Comparison of ENCODE assay signal across 10 mouse cellular contexts in genomic region chr11:33170489-33170888, GRCm38 (mm10). TPM values are rescaled to one million over a fixed set of nuclear protein-coding genes. Genes with fewer than 3 reads are reported as not detected.
DNase-seq lines count a peak whose midpoint lies in the region; ATAC-seq and TF ChIP-seq lines count a peak whose summit lies in the region.
"Had no signal": no experiment of that assay in that cellular context is flagged by ENCODE, and none has a peak within 500 bp of the region (broad histone marks: within the 10 kb centered on the region; RNA-seq: fewer than 3 reads in every experiment).

No protein-coding gene starts in this region.

- H3K4me2 ChIP-seq in hindbrain, embryonic 16.5 days (ENCODE audit: low read length): no peak overlapping the region
- H3K4me2 ChIP-seq: embryonic facial prominence, embryonic 12.5 days had no signal

- in situ Hi-C loops in Patski (cut with MboI; ENCODE audit: low pct_unique_long_range_greater_than_20kb): no loop called here

- POLR2A ChIA-PET in Patski (lab: Charles Lee): no interaction called here

- no peak overlapping the region for H3K4me3 ChIP-seq in hindbrain, embryonic 10.5 days
- no peak overlapping the region for H3K4me3 ChIP-seq in hindbrain, embryonic 16.5 days (ENCODE audit: low read length)
- H3K4me3 ChIP-seq: embryonic facial prominence, embryonic 12.5 days had no signal

- no peaks in the 10 kb centered on the region for H3K36me3 ChIP-seq in hindbrain, embryonic 10.5 days
- no peaks in the 10 kb centered on the region for H3K36me3 ChIP-seq in hindbrain, embryonic 16.5 days (ENCODE audit: control insufficient read depth, insufficient read depth, low read length)
- H3K36me3 ChIP-seq: embryonic facial prominence, embryonic 12.5 days had no signal

- TF ChIP-seq CTCF in Patski (IDR thresholded peaks at IDR 0.05): peak; percentile 84

- CTCF ChIA-PET in Patski (lab: Charles Lee): interaction anchor here (1.0 to 1.5 kb wide), 2 partner anchors 123 to 126 kb away, joined by 3 to 5 read pairs; no protein-coding TSS in a partner anchor

- H3K4me1 ChIP-seq in hindbrain, embryonic 10.5 days (replicated peaks): no peaks in the 10 kb centered on the region
- no peaks in the 10 kb centered on the region for H3K4me1 ChIP-seq in hindbrain, embryonic 16.5 days (ENCODE audit: control insufficient read depth, insufficient read depth, low read depth, low read length)
- H3K4me1 ChIP-seq: embryonic facial prominence, embryonic 12.5 days had no signal

- WGBS in hindbrain, embryonic 10.5 days: 15% methylated on average over 9 of the region's 9 CpGs
- WGBS in hindbrain, embryonic 16.5 days: 14% methylated on average over 9 of the region's 9 CpGs

- DNase-seq in hindbrain, embryonic 10.5 days (ENCODE audit: low spot score): peak; percentile 67
- DNase-seq in A20 (ENCODE audit: low read depth, low spot score): peak; percentile 64
- no peak for DNase-seq in Patski (ENCODE audit: low read depth, low spot score)
- DNase-seq in kidney, postnatal 25 days: peak; percentile 57 to 65
- DNase-seq in mesoderm, embryonic 11.5 days (ENCODE audit: low read depth, low spot score): peak; percentile 72
- DNase-seq in thymus, postnatal 36 days: peak; percentile 45 to 55

- H3K9me3 ChIP-seq in hindbrain, embryonic 10.5 days: no peaks in the 10 kb centered on the region
- no peaks in the 10 kb centered on the region for H3K9me3 ChIP-seq in hindbrain, embryonic 16.5 days (ENCODE audit: control insufficient read depth, low read length)
- H3K9me3 ChIP-seq: embryonic facial prominence, embryonic 12.5 days had no signal

- H3K27me3 ChIP-seq in hindbrain, embryonic 10.5 days (ENCODE audit: insufficient read depth, poor library complexity, severe bottlenecking): peaks cover 13% of the 10 kb centered on the region
- H3K27me3 ChIP-seq in hindbrain, embryonic 16.5 days (replicated peaks; ENCODE audit: control insufficient read depth, insufficient read depth, low read length): no peaks in the 10 kb centered on the region
- H3K27me3 ChIP-seq in Patski: peaks cover 49% of the 10 kb centered on the region
- H3K27me3 ChIP-seq: embryonic facial prominence, embryonic 12.5 days had no signal

- H3K27ac ChIP-seq in hindbrain, embryonic 10.5 days: no peak overlapping the region
- H3K27ac ChIP-seq in hindbrain, embryonic 16.5 days (ENCODE audit: low read depth, low read length): no peak overlapping the region
- H3K27ac ChIP-seq: embryonic facial prominence, embryonic 12.5 days had no signal

- no peak overlapping the region for H3K9ac ChIP-seq in hindbrain, embryonic 16.5 days (ENCODE audit: low read depth, low read length)
- H3K9ac ChIP-seq: embryonic facial prominence, embryonic 12.5 days had no signal

- ATAC-seq in hindbrain, embryonic 16.5 days: no peak
- no peak for ATAC-seq in Patski
- ATAC-seq in common myeloid progenitor, adult 5-6 weeks (replicated peaks; ENCODE audit: low read depth, poor library complexity, severe bottlenecking): peak; percentile 82

RNA-seq across cellular contexts. Expression of gene Npm1, which starts 7.5 kb away (rescaled TPM):
- polyA plus RNA-seq in hindbrain, embryonic 10.5 days (2016; fragmentation: Nextera tagmentation; extraction: Ambion mirVana): 691 and 1,253 TPM in 2 replicates
- polyA plus RNA-seq in hindbrain, embryonic 16.5 days (2015; fragmentation: Nextera tagmentation; extraction: Ambion mirVana): 351 and 353 TPM in 2 replicates
- 908 TPM for polyA plus RNA-seq in Patski (2021)
- 3,750 and 4,452 TPM in 2 replicates for total RNA-seq in common myeloid progenitor, adult 5-6 weeks (2017)

RNA-seq across cellular contexts. Expression of gene Fgf18, which starts 23.3 kb away (rescaled TPM):
- polyA plus RNA-seq in hindbrain, embryonic 10.5 days (2016; fragmentation: Nextera tagmentation; extraction: Ambion mirVana): 5.9 and 7.7 TPM in 2 replicates
- polyA plus RNA-seq in hindbrain, embryonic 16.5 days (2015; fragmentation: Nextera tagmentation; extraction: Ambion mirVana): 7.2 and 9.0 TPM in 2 replicates
- 4.3 TPM for polyA plus RNA-seq in Patski (2021)
- total RNA-seq in common myeloid progenitor, adult 5-6 weeks (2017): not detected in 2 replicates

RNA-seq across cellular contexts. Expression of gene Tlx3, which starts 32.9 kb away (rescaled TPM):
- 11.9 and 17.9 TPM in 2 replicates for polyA plus RNA-seq in hindbrain, embryonic 10.5 days (2016; fragmentation: Nextera tagmentation; extraction: Ambion mirVana)
- 9.1 and 11.5 TPM in 2 replicates for polyA plus RNA-seq in hindbrain, embryonic 16.5 days (2015; fragmentation: Nextera tagmentation; extraction: Ambion mirVana)
- 0.32 TPM for polyA plus RNA-seq in Patski (2021)
- total RNA-seq in common myeloid progenitor, adult 5-6 weeks (2017): not detected in 2 replicates
- total RNA-seq: left cerebral cortex, postnatal 14 days had no signal
